Mouse (Mus musculus): Measurements from ENCODE around the gene Jag2. TPM values are rescaled to one million over a fixed set of nuclear protein-coding genes. Genes with fewer than 3 reads are reported as not detected.
A peak's percentile ranks its signal among the peaks of the same experiment; 100 is the strongest.

The Jag2 gene
- total and polyA plus RNA-seq, 2 experiments: under 0.01 to 0.13 TPM

GRCm38 (mm10) chr12:112928401-112929241 lies 955 bp downstream of the Jag2 start:
- Histone ChIP-seq H3K27me3 (ENCODE audit: control insufficient read depth, insufficient read depth, low read length) (peaks cover 26% of the 10 kb centered on the region), H3K4me1 (ENCODE audit: control insufficient read depth, insufficient read depth, low read length) (no peaks in the 10 kb centered on the region; the same call in 1 of the 2 replicates), H3K27ac (replicated peaks; ENCODE audit: insufficient read depth, low read depth, low read length) (no peak overlapping the region), H3K36me3 (ENCODE audit: control insufficient read depth, insufficient read depth, low read length) (no peaks in the 10 kb centered on the region), H3K4me3 (ENCODE audit: insufficient read depth, low read depth, low read length) (peak overlapping the region; percentile 30; the same call in 1 of the 2 replicates), H3K9ac (ENCODE audit: low read depth, low read length) (no peak overlapping the region), H3K79me2 (ENCODE audit: control insufficient read depth, insufficient read depth, low read length) (no peaks in the 10 kb centered on the region)
- TF ChIP-seq CTCF (IDR thresholded peaks at IDR 0.05; ENCODE audit: low read depth, low read length): no peak
- no peak for TF ChIP-seq POLR2A (IDR thresholded peaks at IDR 0.05; ENCODE audit: extremely low read depth, insufficient read depth, low read length)
- DNase-seq (ENCODE audit: extremely low read depth, low read depth, low spot score): no peak
- WGBS: 3% methylated on average over 105 of the region's 124 CpGs

- 78% methylated on average over 14 of the region's 14 CpGs for WGBS
- H3K27ac ChIP-seq (replicated peaks; ENCODE audit: insufficient read depth, low read depth, low read length): no peak overlapping the region
- H3K4me1 ChIP-seq (ENCODE audit: control insufficient read depth, insufficient read depth, low read length): no peaks in the 10 kb centered on the region; the same call in 1 of the 2 replicates
- TF ChIP-seq POLR2A (IDR thresholded peaks at IDR 0.05; ENCODE audit: extremely low read depth, insufficient read depth, low read length) (no peak), CTCF (IDR thresholded peaks at IDR 0.05; ENCODE audit: low read depth, low read length) (no peak)
- no peak for DNase-seq (ENCODE audit: extremely low read depth, low read depth, low spot score)
- H3K27me3 ChIP-seq (ENCODE audit: control insufficient read depth, insufficient read depth, low read length): peaks cover 26% of the 10 kb centered on the region
- no peak overlapping the region for H3K9ac ChIP-seq (ENCODE audit: low read depth, low read length)
- H3K36me3 ChIP-seq (ENCODE audit: control insufficient read depth, insufficient read depth, low read length): no peaks in the 10 kb centered on the region
- no peak overlapping the region for H3K4me3 ChIP-seq (ENCODE audit: insufficient read depth, low read depth, low read length)
- no peaks in the 10 kb centered on the region for H3K79me2 ChIP-seq (ENCODE audit: control insufficient read depth, insufficient read depth, low read length)
Observed at GRCm38 (mm10) chr12:112927265-112927664, 2.3 kb downstream of the Jag2 start.

GRCm38 (mm10) chr12:112925950-112926349 lies 3.6 kb downstream of the Jag2 start:
- no peak overlapping the region for H3K4me3 ChIP-seq (ENCODE audit: insufficient read depth, low read depth, low read length)
- no peak for DNase-seq (ENCODE audit: extremely low read depth, low read depth, low spot score)
- H3K4me1 ChIP-seq (ENCODE audit: control insufficient read depth, insufficient read depth, low read length): no peaks in the 10 kb centered on the region; the same call in 1 of the 2 replicates
- WGBS: 88% methylated on average over 6 of the region's 6 CpGs
- peaks cover 22% of the 10 kb centered on the region for H3K27me3 ChIP-seq (ENCODE audit: control insufficient read depth, insufficient read depth, low read length)
- TF ChIP-seq POLR2A (IDR thresholded peaks at IDR 0.05; ENCODE audit: extremely low read depth, insufficient read depth, low read length): no peak
- peak; percentile 2; the same call in 1 of the 2 replicates for TF ChIP-seq CTCF (IDR thresholded peaks at IDR 0.05; ENCODE audit: low read depth, low read length)
- no peaks in the 10 kb centered on the region for H3K36me3 ChIP-seq (ENCODE audit: control insufficient read depth, insufficient read depth, low read length)
- no peaks in the 10 kb centered on the region for H3K79me2 ChIP-seq (ENCODE audit: control insufficient read depth, insufficient read depth, low read length)
- no peak overlapping the region for H3K27ac ChIP-seq (replicated peaks; ENCODE audit: insufficient read depth, low read depth, low read length)
- H3K9ac ChIP-seq (ENCODE audit: low read depth, low read length): no peak overlapping the region

GRCm38 (mm10) chr12:112922541-112922940 lies 7.0 kb downstream of the Jag2 start:
- TF ChIP-seq POLR2A (IDR thresholded peaks at IDR 0.05; ENCODE audit: extremely low read depth, insufficient read depth, low read length) (no peak), CTCF (IDR thresholded peaks at IDR 0.05; ENCODE audit: low read depth, low read length) (no peak)
- Histone ChIP-seq H3K4me3 (ENCODE audit: insufficient read depth, low read depth, low read length) (no peak overlapping the region), H3K36me3 (ENCODE audit: control insufficient read depth, insufficient read depth, low read length) (no peaks in the 10 kb centered on the region), H3K4me1 (ENCODE audit: control insufficient read depth, insufficient read depth, low read length) (no peaks in the 10 kb centered on the region), H3K27me3 (ENCODE audit: control insufficient read depth, insufficient read depth, low read length) (no peaks in the 10 kb centered on the region), H3K9ac (ENCODE audit: low read depth, low read length) (no peak overlapping the region), H3K79me2 (ENCODE audit: control insufficient read depth, insufficient read depth, low read length) (no peaks in the 10 kb centered on the region), H3K27ac (replicated peaks; ENCODE audit: insufficient read depth, low read depth, low read length) (no peak overlapping the region)
- 61% methylated on average over 3 of the region's 3 CpGs for WGBS
- DNase-seq (ENCODE audit: extremely low read depth, low read depth, low spot score): no peak

GRCm38 (mm10) chr12:112921518-112921917 lies 8.1 kb downstream of the Jag2 start:
- Histone ChIP-seq H3K4me1 (ENCODE audit: control insufficient read depth, insufficient read depth, low read length) (no peaks in the 10 kb centered on the region), H3K79me2 (ENCODE audit: control insufficient read depth, insufficient read depth, low read length) (no peaks in the 10 kb centered on the region), H3K27ac (replicated peaks; ENCODE audit: insufficient read depth, low read depth, low read length) (no peak overlapping the region), H3K9ac (ENCODE audit: low read depth, low read length) (no peak overlapping the region), H3K36me3 (ENCODE audit: control insufficient read depth, insufficient read depth, low read length) (no peaks in the 10 kb centered on the region), H3K27me3 (ENCODE audit: control insufficient read depth, insufficient read depth, low read length) (no peaks in the 10 kb centered on the region), H3K4me3 (ENCODE audit: insufficient read depth, low read depth, low read length) (no peak overlapping the region)
- no peak for DNase-seq (ENCODE audit: extremely low read depth, low read depth, low spot score)
- no peak for TF ChIP-seq POLR2A (IDR thresholded peaks at IDR 0.05; ENCODE audit: extremely low read depth, insufficient read depth, low read length)
- 83% methylated on average over 12 of the region's 12 CpGs for WGBS

- Histone ChIP-seq H3K9ac (ENCODE audit: low read depth, low read length) (no peak overlapping the region), H3K27ac (replicated peaks; ENCODE audit: insufficient read depth, low read depth, low read length) (no peak overlapping the region), H3K27me3 (ENCODE audit: control insufficient read depth, insufficient read depth, low read length) (no peaks in the 10 kb centered on the region), H3K4me3 (ENCODE audit: insufficient read depth, low read depth, low read length) (no peak overlapping the region), H3K4me1 (ENCODE audit: control insufficient read depth, insufficient read depth, low read length) (no peaks in the 10 kb centered on the region), H3K79me2 (ENCODE audit: control insufficient read depth, insufficient read depth, low read length) (no peaks in the 10 kb centered on the region), H3K36me3 (ENCODE audit: control insufficient read depth, insufficient read depth, low read length) (no peaks in the 10 kb centered on the region)
- WGBS: 49% methylated on average over 8 of the region's 8 CpGs
- TF ChIP-seq CTCF (IDR thresholded peaks at IDR 0.05; ENCODE audit: low read depth, low read length): no peak
- no peak for TF ChIP-seq POLR2A (IDR thresholded peaks at IDR 0.05; ENCODE audit: extremely low read depth, insufficient read depth, low read length)
- DNase-seq (ENCODE audit: extremely low read depth, low read depth, low spot score): no peak
Observed at GRCm38 (mm10) chr12:112917906-112918305, 11.7 kb downstream of the Jag2 start.
